22 mouse cellular contexts compared by ENCODE assay signal in genomic region chr10:89522481-89522880, GRCm38 (mm10). TPM values are rescaled to one million over a fixed set of nuclear protein-coding genes. Genes with fewer than 3 reads are reported as not detected.
DNase-seq lines count a peak whose midpoint lies in the region; ATAC-seq and TF ChIP-seq lines count a peak whose summit lies in the region.
"Had no signal": no experiment of that assay in that cellular context is flagged by ENCODE, and none has a peak within 500 bp of the region (broad histone marks: within the 10 kb centered on the region; RNA-seq: fewer than 3 reads in every experiment).

No protein-coding gene starts in this region.

- H3K4me2 ChIP-seq in heart, embryonic 16.5 days (ENCODE audit: low read depth, low read length): peak overlapping the region; percentile 16; the same call in 1 of the 2 replicates
- H3K4me2 ChIP-seq in liver, embryonic 11.5 days: no peak overlapping the region
- H3K4me2 ChIP-seq in intestine, embryonic 15.5 days (replicated peaks): no peak overlapping the region
- H3K4me2 ChIP-seq in intestine, postnatal 0 days (replicated peaks; ENCODE audit: low read depth): no peak overlapping the region
- no peak overlapping the region for H3K4me2 ChIP-seq in forebrain, postnatal 0 days (ENCODE audit: low read depth)
- H3K4me2 ChIP-seq: forebrain, embryonic 12.5 days had no signal

- TF ChIP-seq CTCF in liver, adult 2 months (IDR thresholded peaks at IDR 0.05; ENCODE audit: low read depth, low read length): no peak
- no peak for TF ChIP-seq CTCF in intestine, postnatal 0 days (IDR thresholded peaks at IDR 0.05; ENCODE audit: low read depth)
- TF ChIP-seq CTCF in forebrain, postnatal 0 days (IDR thresholded peaks at IDR 0.05; ENCODE audit: low read depth): no peak

- ATAC-seq in heart, embryonic 16.5 days (replicated peaks; ENCODE audit: extremely low read depth, insufficient read depth, low FRiP score): peak; percentile 74
- ATAC-seq in liver, embryonic 11.5 days (replicated peaks; ENCODE audit: low FRiP score): no peak
- peak; percentile 72 for ATAC-seq in intestine, embryonic 15.5 days
- ATAC-seq in intestine, postnatal 0 days: peak; percentile 73
- ATAC-seq in forebrain, postnatal 0 days: no peak
- ATAC-seq: activated CD4-positive, CD25-positive, alpha-beta regulatory T cell, adult 4 months; Patski had no signal

- peaks cover 17% of the 10 kb centered on the region for H3K4me1 ChIP-seq in heart, embryonic 16.5 days (ENCODE audit: control insufficient read depth, insufficient read depth, low read length)
- peaks cover 39% of the 10 kb centered on the region for H3K4me1 ChIP-seq in liver, adult 2 months (ENCODE audit: control insufficient read depth, insufficient read depth, low read length)
- H3K4me1 ChIP-seq in liver, embryonic 11.5 days (replicated peaks; ENCODE audit: control insufficient read depth, insufficient read depth, low read length): peaks cover 4% of the 10 kb centered on the region; the same call in 1 of the 2 replicates
- no peaks in the 10 kb centered on the region for H3K4me1 ChIP-seq in intestine, embryonic 15.5 days (replicated peaks)
- no peaks in the 10 kb centered on the region for H3K4me1 ChIP-seq in intestine, postnatal 0 days (replicated peaks; ENCODE audit: control insufficient read depth, insufficient read depth, low read length)
- H3K4me1 ChIP-seq in forebrain, postnatal 0 days (ENCODE audit: insufficient read depth): no peaks in the 10 kb centered on the region
- H3K4me1 ChIP-seq: forebrain, embryonic 12.5 days; hindbrain, embryonic 10.5 days; limb, embryonic 10.5 days had no signal

- WGBS in heart, embryonic 16.5 days: 34% methylated on average over 7 of the region's 7 CpGs
- 30% methylated on average over 7 of the region's 7 CpGs for whole genome bisulfite sequencing in liver, adult 2 months
- 77% methylated on average over 7 of the region's 7 CpGs for WGBS in liver, embryonic 11.5 days
- WGBS in intestine, embryonic 15.5 days: 64% methylated on average over 7 of the region's 7 CpGs
- WGBS in intestine, postnatal 0 days: 37% methylated on average over 7 of the region's 7 CpGs
- 89% methylated on average over 7 of the region's 7 CpGs for WGBS in forebrain, postnatal 0 days

- H3K9ac ChIP-seq in heart, embryonic 16.5 days (ENCODE audit: low read length): peak overlapping the region; percentile 12; the same call in 1 of the 2 replicates
- no peak overlapping the region for H3K9ac ChIP-seq in liver, adult 2 months (ENCODE audit: low read depth, low read length)
- H3K9ac ChIP-seq in liver, embryonic 11.5 days (ENCODE audit: low read depth, low read length): no peak overlapping the region
- no peak overlapping the region for H3K9ac ChIP-seq in intestine, embryonic 15.5 days
- H3K9ac ChIP-seq in intestine, postnatal 0 days (ENCODE audit: low read depth, low read length): no peak overlapping the region
- H3K9ac ChIP-seq in forebrain, postnatal 0 days: no peak overlapping the region
- H3K9ac ChIP-seq: forebrain, embryonic 12.5 days had no signal

- peak overlapping the region; percentile 77 for H3K27ac ChIP-seq in heart, embryonic 16.5 days (ENCODE audit: low read length)
- H3K27ac ChIP-seq in liver, adult 2 months (replicated peaks; ENCODE audit: insufficient read depth, low read depth, low read length): no peak overlapping the region
- no peak overlapping the region for H3K27ac ChIP-seq in liver, embryonic 11.5 days (ENCODE audit: low read depth, low read length)
- peak overlapping the region; percentile 66; the same call in 1 of the 2 replicates for H3K27ac ChIP-seq in intestine, embryonic 15.5 days
- peak overlapping the region; percentile 21; the same call in 1 of the 2 replicates for H3K27ac ChIP-seq in intestine, postnatal 0 days (ENCODE audit: low read depth, low read length)
- no peak overlapping the region for H3K27ac ChIP-seq in forebrain, postnatal 0 days (ENCODE audit: low read depth, low read length)
- H3K27ac ChIP-seq: forebrain, embryonic 12.5 days; hindbrain, embryonic 10.5 days; left cerebral cortex, adult 2 months; limb, embryonic 10.5 days had no signal

- DNase-seq in heart, postnatal 4 days: no peak
- DNase-seq in liver, adult 2 months (ENCODE audit: extremely low read depth, low read depth, low spot score): peak; percentile 91
- DNase-seq in liver, embryonic 11.5 days (ENCODE audit: low spot score): no peak
- DNase-seq in forebrain, postnatal 0 days: no peak
- DNase-seq: adrenal gland, postnatal 25 days; cerebellum, adult 18-20 months; cerebellum, postnatal 36 days; gastrocnemius, postnatal 25 days; lung, postnatal 14 days; right cerebral cortex, adult 18-20 months; spleen, adult 18-20 months had no signal

- H3K27me3 ChIP-seq in heart, embryonic 16.5 days (ENCODE audit: control insufficient read depth, insufficient read depth, low read length): no peaks in the 10 kb centered on the region
- H3K27me3 ChIP-seq in liver, adult 2 months (ENCODE audit: control insufficient read depth, insufficient read depth, low read length): no peaks in the 10 kb centered on the region
- H3K27me3 ChIP-seq in liver, embryonic 11.5 days (replicated peaks; ENCODE audit: control insufficient read depth, insufficient read depth, low read length): no peaks in the 10 kb centered on the region
- H3K27me3 ChIP-seq in intestine, embryonic 15.5 days (replicated peaks): no peaks in the 10 kb centered on the region
- no peaks in the 10 kb centered on the region for H3K27me3 ChIP-seq in intestine, postnatal 0 days (replicated peaks; ENCODE audit: control insufficient read depth, insufficient read depth, low read length)
- no peaks in the 10 kb centered on the region for H3K27me3 ChIP-seq in forebrain, postnatal 0 days (ENCODE audit: insufficient read depth, low read length)
- H3K27me3 ChIP-seq: forebrain, embryonic 12.5 days; Patski had no signal

- H3K4me3 ChIP-seq in heart, embryonic 16.5 days (ENCODE audit: low read length): no peak overlapping the region
- H3K4me3 ChIP-seq in liver, adult 2 months (ENCODE audit: insufficient read depth, low read depth, low read length): no peak overlapping the region
- no peak overlapping the region for H3K4me3 ChIP-seq in liver, embryonic 11.5 days (ENCODE audit: low read depth, low read length)
- H3K4me3 ChIP-seq in intestine, embryonic 15.5 days (replicated peaks): no peak overlapping the region
- no peak overlapping the region for H3K4me3 ChIP-seq in intestine, postnatal 0 days (ENCODE audit: low read depth, low read length)
- no peak overlapping the region for H3K4me3 ChIP-seq in forebrain, postnatal 0 days (ENCODE audit: low read depth, low read length)
- H3K4me3 ChIP-seq: forebrain, embryonic 12.5 days; hindbrain, embryonic 10.5 days; left cerebral cortex, adult 2 months; limb, embryonic 10.5 days had no signal

- no peaks in the 10 kb centered on the region for H3K9me3 ChIP-seq in heart, embryonic 16.5 days (replicated peaks; ENCODE audit: control insufficient read depth, low read length)
- no peaks in the 10 kb centered on the region for H3K9me3 ChIP-seq in liver, embryonic 11.5 days (ENCODE audit: control insufficient read depth, low read length)
- no peaks in the 10 kb centered on the region for H3K9me3 ChIP-seq in intestine, embryonic 15.5 days
- H3K9me3 ChIP-seq in intestine, postnatal 0 days (ENCODE audit: control insufficient read depth): no peaks in the 10 kb centered on the region
- no peaks in the 10 kb centered on the region for H3K9me3 ChIP-seq in forebrain, postnatal 0 days (ENCODE audit: low read length)
- H3K9me3 ChIP-seq: forebrain, embryonic 12.5 days; hindbrain, embryonic 10.5 days; limb, embryonic 10.5 days had no signal

- H3K79me2 ChIP-seq in liver, adult 2 months (ENCODE audit: control insufficient read depth, insufficient read depth, low read length): peaks cover 20% of the 10 kb centered on the region; the same call in 1 of the 2 replicates

- no peaks in the 10 kb centered on the region for H3K36me3 ChIP-seq in heart, embryonic 16.5 days (ENCODE audit: control insufficient read depth, insufficient read depth)
- H3K36me3 ChIP-seq in liver, adult 2 months (ENCODE audit: control insufficient read depth, insufficient read depth, low read length): peaks cover 26% of the 10 kb centered on the region
- no peaks in the 10 kb centered on the region for H3K36me3 ChIP-seq in liver, embryonic 11.5 days (ENCODE audit: control insufficient read depth, insufficient read depth, low read length)
- no peaks in the 10 kb centered on the region for H3K36me3 ChIP-seq in intestine, embryonic 15.5 days
- no peaks in the 10 kb centered on the region for H3K36me3 ChIP-seq in intestine, postnatal 0 days (ENCODE audit: control insufficient read depth, insufficient read depth)
- H3K36me3 ChIP-seq in forebrain, postnatal 0 days (ENCODE audit: insufficient read depth): no peaks in the 10 kb centered on the region
- H3K36me3 ChIP-seq: forebrain, embryonic 12.5 days; hindbrain, embryonic 10.5 days; limb, embryonic 10.5 days had no signal

- no peak for TF ChIP-seq POLR2A in liver, adult 2 months (IDR thresholded peaks at IDR 0.05; ENCODE audit: extremely low read depth, insufficient read depth, low read length)

RNA-seq across cellular contexts. Expression of gene Nr1h4, which starts 10.9 kb away (rescaled TPM):
- 0.99 and 1.2 TPM in 2 replicates for polyA plus RNA-seq in heart, embryonic 16.5 days (2015; fragmentation: Nextera tagmentation; extraction: Ambion mirVana)
- total RNA-seq in heart, postnatal 4 days (2021): 1 to 10 TPM; 1.0 to 1.5 TPM
- 131 and 168 TPM in 2 replicates for total RNA-seq in liver, adult 2 months (2014; rRNA removed)
- 52.2 and 58.4 TPM in 2 replicates for polyA plus RNA-seq in liver, adult 2 months (2012; rRNA removed)
- 0.99 and 1.9 TPM in 2 replicates for polyA plus RNA-seq in liver, embryonic 11.5 days (2014; fragmentation: Nextera tagmentation; extraction: Ambion mirVana)
- 55.1 and 57.9 TPM in 2 replicates for polyA plus RNA-seq in intestine, embryonic 15.5 days (2015; fragmentation: Nextera tagmentation; extraction: Ambion mirVana)
- 117 and 139 TPM in 2 replicates for polyA plus RNA-seq in intestine, postnatal 0 days (2015; fragmentation: Nextera tagmentation; extraction: Ambion mirVana)
- 0.08 TPM in 1 of 2 replicates, not detected in the other for total RNA-seq in forebrain, postnatal 0 days (2014; rRNA removed)
- 0.11 TPM in 1 of 2 replicates, not detected in the other for polyA plus RNA-seq in forebrain, postnatal 0 days (2015; fragmentation: Nextera tagmentation; extraction: Ambion mirVana)
- total RNA-seq: gastrocnemius, postnatal 25 days; left cerebral cortex, adult 2 months; megakaryocyte-erythroid progenitor cell, adult 5-6 weeks had no signal
- polyA plus RNA-seq: activated CD4-positive, CD25-positive, alpha-beta regulatory T cell, adult 4 months; forebrain, embryonic 12.5 days; hindbrain, embryonic 10.5 days; limb, embryonic 10.5 days; neural tube, embryonic 11.5 days had no signal

Comparison
In these comparisons a context has a peak if more than half of its experiments do, and no peak if none do; other contexts are left out.
1. RNA of gene Nr1h4, which starts 10.9 kb away (polyA plus RNA-seq): 117 to 139 TPM in intestine, postnatal 0 days, 52.2 to 58.4 TPM in liver, adult 2 months and 55.1 to 57.9 TPM in intestine, embryonic 15.5 days; 0.99 to 1.9 TPM in liver, embryonic 11.5 days, 0.99 to 1.2 TPM in heart, embryonic 16.5 days and 0.11 TPM in forebrain, postnatal 0 days; every median in the first group is over 10 times any median in the second.
2. ATAC-seq: peak in heart, embryonic 16.5 days (single experiment), intestine, embryonic 15.5 days (single experiment) and intestine, postnatal 0 days (single experiment); none in liver, embryonic 11.5 days (single experiment) and forebrain, postnatal 0 days (single experiment).
3. H3K27ac ChIP-seq: peak in heart, embryonic 16.5 days (single experiment), intestine, embryonic 15.5 days (single experiment) and intestine, postnatal 0 days (single experiment); none in liver, adult 2 months (single experiment), liver, embryonic 11.5 days (single experiment) and forebrain, postnatal 0 days (single experiment).